Mouse (Mus musculus): ENCODE data around the gene Slc10a1. TPM values are rescaled to one million over a fixed set of nuclear protein-coding genes. Genes with fewer than 3 reads are reported as not detected.

Gene Slc10a1
- polyA plus RNA-seq, 1 experiment from 2014 or later: 0.44 TPM

DNA sequence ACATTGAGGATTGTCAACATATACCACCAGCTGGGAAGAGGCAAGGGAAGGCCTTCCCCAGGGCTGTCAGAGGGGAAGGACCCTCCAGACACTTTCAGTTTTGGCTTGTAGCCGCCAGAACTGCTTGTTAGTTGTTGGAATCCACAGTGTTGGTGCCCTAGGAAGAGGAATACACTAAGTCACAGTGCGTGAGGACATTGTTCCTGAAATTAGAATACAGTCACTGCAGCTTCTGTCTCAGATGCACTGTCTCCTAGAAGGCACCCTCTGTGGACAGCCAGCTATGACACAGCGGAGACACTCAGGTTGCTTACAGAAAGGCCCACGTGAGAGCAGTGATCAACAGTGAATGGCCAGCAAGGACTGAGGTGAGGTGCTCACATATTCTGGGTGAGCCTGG, 29.3 kb downstream of the Slc10a1 start:
- Histone ChIP-seq H3K4me2 (no peak overlapping the region), H3K36me3 (ENCODE audit: control insufficient read depth, insufficient read depth, low read length) (no peaks in the 10 kb centered on the region), H3K9me3 (ENCODE audit: control insufficient read depth, low read length) (no peaks in the 10 kb centered on the region), H3K9ac (ENCODE audit: low read length) (no peak overlapping the region), H3K27ac (ENCODE audit: low read depth, low read length) (no peak overlapping the region), H3K4me1 (ENCODE audit: control insufficient read depth, insufficient read depth, low read length) (no peaks in the 10 kb centered on the region), H3K4me3 (ENCODE audit: low read depth, low read length) (no peak overlapping the region), H3K27me3 (ENCODE audit: control insufficient read depth, insufficient read depth, low read length) (no peaks in the 10 kb centered on the region)
- ATAC-seq (ENCODE audit: low FRiP score): no peak
- 81% methylated on average over 4 of the region's 4 CpGs for WGBS
- no peak for DNase-seq (ENCODE audit: low spot score, missing footprints)

DNA sequence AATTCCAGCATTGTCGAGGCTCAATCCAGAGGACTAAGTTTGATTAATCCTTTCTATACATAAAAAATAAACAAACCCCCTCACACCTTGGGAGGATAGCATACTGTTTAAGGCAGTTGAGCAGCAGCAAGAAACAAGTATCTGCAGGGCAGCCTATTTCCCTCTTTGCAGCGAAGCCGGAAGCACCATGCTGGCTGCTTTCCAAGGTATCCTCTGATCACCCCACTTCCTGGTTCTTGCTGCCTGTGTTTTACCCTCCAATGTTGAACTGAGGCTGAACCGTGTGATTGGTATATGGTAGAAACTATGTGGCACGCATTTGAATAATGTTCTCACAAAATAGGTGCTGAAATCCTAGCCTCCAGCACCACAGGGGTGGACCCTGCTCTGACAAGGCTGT, 29.9 kb downstream of the Slc10a1 start:
- Histone ChIP-seq H3K27me3 (ENCODE audit: control insufficient read depth, insufficient read depth, low read length) (no peaks in the 10 kb centered on the region), H3K4me2 (no peak overlapping the region), H3K4me1 (ENCODE audit: control insufficient read depth, insufficient read depth, low read length) (no peaks in the 10 kb centered on the region), H3K27ac (ENCODE audit: low read depth, low read length) (no peak overlapping the region), H3K9ac (ENCODE audit: low read length) (no peak overlapping the region), H3K9me3 (ENCODE audit: control insufficient read depth, low read length) (no peaks in the 10 kb centered on the region), H3K36me3 (ENCODE audit: control insufficient read depth, insufficient read depth, low read length) (no peaks in the 10 kb centered on the region), H3K4me3 (ENCODE audit: low read depth, low read length) (no peak overlapping the region)
- WGBS: 78% methylated on average over 5 of the region's 5 CpGs
- DNase-seq (ENCODE audit: low spot score, missing footprints) (no peak), ATAC-seq (ENCODE audit: low FRiP score) (no peak)

DNA sequence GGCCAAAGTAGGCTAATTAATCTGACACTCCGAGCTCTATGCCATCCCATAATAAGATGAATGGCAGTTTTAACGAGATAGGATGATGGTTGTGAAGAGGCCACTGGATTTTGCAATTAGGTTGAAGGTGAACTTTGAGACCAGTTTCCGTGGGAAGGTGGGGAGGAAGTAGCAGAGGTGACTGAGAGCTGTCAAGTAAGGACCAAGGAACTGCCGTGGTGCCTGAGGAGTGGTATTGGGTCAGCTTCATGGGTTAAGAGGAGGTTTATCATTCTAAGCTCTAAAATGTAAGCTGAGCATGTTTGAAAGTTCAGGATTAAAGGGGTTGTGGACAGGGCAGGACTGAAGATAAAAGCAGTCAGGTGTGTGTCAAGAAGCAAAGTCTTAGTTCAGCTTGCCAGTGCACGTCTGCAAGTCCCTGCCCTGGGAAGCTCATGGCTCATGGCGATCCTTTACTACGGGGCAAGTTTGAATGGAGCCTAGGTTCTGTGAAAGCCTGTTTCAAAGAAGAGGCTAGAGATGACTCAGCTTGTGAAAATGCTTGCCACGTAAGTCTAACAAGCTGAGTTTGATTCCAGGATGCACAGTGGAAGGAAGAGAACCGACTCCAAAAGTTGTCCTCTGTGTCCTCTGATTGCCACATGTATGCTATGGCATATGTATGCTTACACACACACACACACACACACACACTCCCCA, 31.0 kb downstream of the Slc10a1 start:
- 81% methylated on average over 9 of the region's 9 CpGs for WGBS
- Histone ChIP-seq H3K27ac (ENCODE audit: low read depth, low read length) (no peak overlapping the region), H3K9me3 (ENCODE audit: control insufficient read depth, low read length) (no peaks in the 10 kb centered on the region), H3K9ac (ENCODE audit: low read length) (no peak overlapping the region), H3K27me3 (ENCODE audit: control insufficient read depth, insufficient read depth, low read length) (no peaks in the 10 kb centered on the region), H3K4me3 (ENCODE audit: low read depth, low read length) (no peak overlapping the region), H3K4me2 (no peak overlapping the region), H3K36me3 (ENCODE audit: control insufficient read depth, insufficient read depth, low read length) (no peaks in the 10 kb centered on the region), H3K4me1 (ENCODE audit: control insufficient read depth, insufficient read depth, low read length) (no peaks in the 10 kb centered on the region)
- DNase-seq (ENCODE audit: low spot score, missing footprints): no peak
- no peak for ATAC-seq (ENCODE audit: low FRiP score)

DNA sequence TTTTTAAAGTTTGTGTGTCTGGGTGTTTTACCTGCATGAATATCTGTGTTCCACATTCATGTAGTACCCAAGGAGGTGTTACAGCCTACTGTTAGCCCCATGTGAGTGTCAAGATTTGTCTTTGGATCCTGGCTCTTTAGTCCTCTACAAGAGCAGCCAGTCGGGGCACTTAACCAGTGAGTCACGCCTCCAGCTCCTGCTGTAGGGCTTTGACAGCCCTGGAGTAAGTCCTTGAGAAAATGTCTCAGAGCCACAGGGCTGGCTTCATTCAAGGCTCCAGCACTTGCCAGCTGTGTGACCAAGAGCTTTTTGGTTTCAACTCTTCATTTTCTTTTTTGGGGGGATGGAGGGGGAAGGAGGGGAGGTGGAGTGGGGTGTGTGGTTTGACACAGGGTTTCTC, 31.8 kb downstream of the Slc10a1 start:
- Histone ChIP-seq H3K4me1 (ENCODE audit: control insufficient read depth, insufficient read depth, low read length) (no peaks in the 10 kb centered on the region), H3K27me3 (ENCODE audit: control insufficient read depth, insufficient read depth, low read length) (no peaks in the 10 kb centered on the region), H3K4me2 (no peak overlapping the region), H3K27ac (ENCODE audit: low read depth, low read length) (no peak overlapping the region), H3K4me3 (ENCODE audit: low read depth, low read length) (no peak overlapping the region), H3K9ac (ENCODE audit: low read length) (no peak overlapping the region), H3K36me3 (ENCODE audit: control insufficient read depth, insufficient read depth, low read length) (no peaks in the 10 kb centered on the region), H3K9me3 (ENCODE audit: control insufficient read depth, low read length) (no peaks in the 10 kb centered on the region)
- 71% methylated on average over 2 of the region's 2 CpGs for WGBS
- ATAC-seq (ENCODE audit: low FRiP score) (no peak), DNase-seq (ENCODE audit: low spot score, missing footprints) (no peak)

DNA sequence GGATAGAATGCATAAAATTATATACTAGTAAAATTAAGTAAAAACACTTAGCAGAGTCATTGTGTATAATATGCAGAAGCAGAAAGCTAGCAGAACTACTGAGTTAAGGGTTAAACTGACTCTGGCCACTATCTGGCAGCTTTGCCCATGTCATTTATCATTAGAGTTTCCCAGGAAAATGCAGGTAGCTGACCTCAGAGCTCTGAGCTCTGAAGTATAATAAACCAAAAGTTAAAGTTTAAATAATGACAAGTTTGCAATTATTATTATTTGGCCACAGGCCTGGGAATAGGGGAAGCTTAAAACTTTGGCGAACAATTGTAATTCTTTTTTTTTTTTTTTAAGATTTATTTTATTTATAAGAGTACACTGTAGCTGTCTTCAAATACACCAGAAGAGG, 35.6 kb downstream of the Slc10a1 start:
- H3K4me3 ChIP-seq (ENCODE audit: low read depth, low read length): no peak overlapping the region
- 97% methylated on average over 1 of the region's 1 CpGs for WGBS
- H3K9ac ChIP-seq (ENCODE audit: low read length): no peak overlapping the region
- no peak overlapping the region for H3K4me2 ChIP-seq
- no peak overlapping the region for H3K27ac ChIP-seq (ENCODE audit: low read depth, low read length)
- H3K36me3 ChIP-seq (ENCODE audit: control insufficient read depth, insufficient read depth, low read length): no peaks in the 10 kb centered on the region
- H3K4me1 ChIP-seq (ENCODE audit: control insufficient read depth, insufficient read depth, low read length): no peaks in the 10 kb centered on the region
- DNase-seq (ENCODE audit: low spot score, missing footprints): no peak
- no peaks in the 10 kb centered on the region for H3K27me3 ChIP-seq (ENCODE audit: control insufficient read depth, insufficient read depth, low read length)
- no peak for ATAC-seq (ENCODE audit: low FRiP score)
- H3K9me3 ChIP-seq (ENCODE audit: control insufficient read depth, low read length): no peaks in the 10 kb centered on the region

DNA sequence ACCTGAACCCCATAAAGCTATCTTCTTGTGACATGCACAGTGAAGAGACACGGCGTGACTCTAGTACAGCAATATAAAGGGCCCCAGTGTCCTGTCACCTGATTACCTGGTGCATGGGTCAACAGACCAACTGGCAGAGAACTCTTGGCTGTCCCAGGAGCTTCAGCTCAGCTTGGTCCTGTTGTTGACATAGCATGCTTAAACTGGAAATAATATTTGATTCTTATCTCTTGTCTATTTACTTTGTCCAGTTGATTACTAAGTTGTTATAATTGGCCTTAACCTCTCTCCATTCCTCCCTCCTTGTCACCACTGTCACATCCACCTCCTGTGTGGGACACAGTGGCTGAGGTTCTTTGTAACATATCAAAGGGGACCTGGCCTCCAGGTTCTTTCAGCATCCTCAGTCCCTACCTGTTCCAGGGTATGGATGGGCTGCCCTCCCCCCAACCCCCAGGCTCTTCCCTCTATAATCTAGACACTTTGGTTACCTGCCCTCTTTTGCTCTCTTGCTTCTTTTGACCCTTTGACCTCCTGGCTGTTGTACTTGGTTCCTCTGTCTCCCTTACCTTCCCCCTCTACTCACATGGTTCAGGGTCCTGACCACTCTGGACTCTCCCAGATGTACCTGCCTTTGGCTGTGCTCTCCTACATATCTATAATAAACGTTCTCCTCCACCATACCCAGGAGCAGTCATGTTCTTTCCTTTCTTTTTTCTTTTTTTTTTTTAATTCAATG, 36.9 kb downstream of the Slc10a1 start:
- DNase-seq (ENCODE audit: low spot score, missing footprints): no peak
- 86% methylated on average over 3 of the region's 3 CpGs for WGBS
- Histone ChIP-seq H3K36me3 (ENCODE audit: control insufficient read depth, insufficient read depth, low read length) (no peaks in the 10 kb centered on the region), H3K4me2 (no peak overlapping the region), H3K27me3 (ENCODE audit: control insufficient read depth, insufficient read depth, low read length) (no peaks in the 10 kb centered on the region), H3K4me1 (ENCODE audit: control insufficient read depth, insufficient read depth, low read length) (no peaks in the 10 kb centered on the region), H3K4me3 (ENCODE audit: low read depth, low read length) (no peak overlapping the region), H3K9ac (ENCODE audit: low read length) (no peak overlapping the region), H3K9me3 (ENCODE audit: control insufficient read depth, low read length) (no peaks in the 10 kb centered on the region), H3K27ac (ENCODE audit: low read depth, low read length) (no peak overlapping the region)
- no peak for ATAC-seq (ENCODE audit: low FRiP score)

DNA sequence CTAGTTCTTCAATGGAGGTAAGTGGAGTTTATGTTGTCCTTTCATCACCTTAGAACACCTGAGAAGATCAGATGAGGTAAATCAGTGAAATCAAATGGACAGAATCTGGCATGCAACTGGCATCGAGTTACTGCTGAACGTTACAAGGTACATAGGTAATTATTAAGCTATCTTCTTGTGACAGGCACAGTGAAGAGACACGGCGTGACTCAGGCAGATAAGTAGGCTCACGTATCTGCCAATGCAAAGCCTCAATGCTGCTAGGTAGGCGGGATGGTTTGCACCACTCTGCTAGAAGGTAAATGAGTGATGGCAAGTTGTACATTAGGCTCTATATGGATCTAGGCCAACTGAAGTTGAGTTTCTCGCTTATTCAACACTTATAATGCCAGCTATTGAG, 38.4 kb downstream of the Slc10a1 start:
- DNase-seq (ENCODE audit: low spot score, missing footprints): no peak
- Histone ChIP-seq H3K9ac (ENCODE audit: low read length) (no peak overlapping the region), H3K4me1 (ENCODE audit: control insufficient read depth, insufficient read depth, low read length) (no peaks in the 10 kb centered on the region), H3K36me3 (ENCODE audit: control insufficient read depth, insufficient read depth, low read length) (no peaks in the 10 kb centered on the region), H3K27me3 (ENCODE audit: control insufficient read depth, insufficient read depth, low read length) (no peaks in the 10 kb centered on the region), H3K9me3 (ENCODE audit: control insufficient read depth, low read length) (no peaks in the 10 kb centered on the region), H3K4me2 (no peak overlapping the region), H3K4me3 (ENCODE audit: low read depth, low read length) (no peak overlapping the region), H3K27ac (ENCODE audit: low read depth, low read length) (no peak overlapping the region)
- 86% methylated on average over 7 of the region's 7 CpGs for WGBS
- no peak for ATAC-seq (ENCODE audit: low FRiP score)

DNA sequence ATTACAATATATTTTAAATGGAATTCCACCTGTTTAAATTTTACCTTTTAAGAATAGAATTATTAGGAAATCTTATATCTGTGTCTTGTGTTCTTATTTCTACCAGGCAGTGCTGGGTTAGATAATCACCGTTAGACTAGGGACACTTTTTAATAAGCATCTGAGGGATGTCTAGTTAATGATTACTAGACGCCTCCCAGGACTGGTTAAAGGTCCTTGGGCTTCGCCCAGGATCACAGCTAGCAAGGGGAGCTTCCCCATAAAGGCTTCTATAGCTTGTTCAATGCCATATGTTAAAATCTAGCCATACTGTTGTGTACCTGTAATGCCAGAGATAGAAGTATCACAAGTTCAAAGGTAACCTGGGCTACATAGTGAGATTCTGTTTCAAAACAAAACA, 39.6 kb downstream of the Slc10a1 start:
- no peak overlapping the region for H3K9ac ChIP-seq (ENCODE audit: low read length)
- DNase-seq (ENCODE audit: low spot score, missing footprints) (no peak), ATAC-seq (ENCODE audit: low FRiP score) (no peak)
- no peaks in the 10 kb centered on the region for H3K27me3 ChIP-seq (ENCODE audit: control insufficient read depth, insufficient read depth, low read length)
- no peak overlapping the region for H3K27ac ChIP-seq (ENCODE audit: low read depth, low read length)
- H3K4me1 ChIP-seq (ENCODE audit: control insufficient read depth, insufficient read depth, low read length): no peaks in the 10 kb centered on the region
- H3K4me2 ChIP-seq: no peak overlapping the region
- H3K9me3 ChIP-seq (ENCODE audit: control insufficient read depth, low read length): no peaks in the 10 kb centered on the region
- WGBS: 80% methylated on average over 3 of the region's 3 CpGs
- no peak overlapping the region for H3K4me3 ChIP-seq (ENCODE audit: low read depth, low read length)
- H3K36me3 ChIP-seq (ENCODE audit: control insufficient read depth, insufficient read depth, low read length): no peaks in the 10 kb centered on the region

DNA sequence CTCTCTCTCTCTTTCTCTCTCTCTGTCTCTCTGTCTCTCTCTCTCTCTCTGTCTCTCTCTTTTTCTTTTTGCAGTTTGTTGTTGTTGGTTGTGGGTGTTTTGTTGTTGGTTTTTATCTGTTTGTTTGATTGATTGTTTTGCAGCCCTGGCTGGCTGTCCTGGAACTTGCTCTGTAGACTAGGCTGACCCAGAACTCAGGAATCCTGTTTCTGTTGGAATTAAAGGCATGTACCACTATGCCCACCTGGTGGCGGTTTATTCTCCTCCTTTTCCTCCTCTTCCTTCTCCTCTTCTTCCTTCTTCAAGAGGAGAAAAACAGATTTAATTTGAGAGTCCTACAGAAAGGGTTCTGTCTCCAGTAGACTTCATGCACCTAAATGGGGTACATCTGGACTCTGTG, 41.0 kb downstream of the Slc10a1 start:
- Histone ChIP-seq H3K36me3 (ENCODE audit: control insufficient read depth, insufficient read depth, low read length) (no peaks in the 10 kb centered on the region), H3K27me3 (ENCODE audit: control insufficient read depth, insufficient read depth, low read length) (no peaks in the 10 kb centered on the region), H3K9ac (ENCODE audit: low read length) (no peak overlapping the region), H3K27ac (ENCODE audit: low read depth, low read length) (no peak overlapping the region), H3K4me3 (ENCODE audit: low read depth, low read length) (no peak overlapping the region), H3K4me1 (ENCODE audit: control insufficient read depth, insufficient read depth, low read length) (no peaks in the 10 kb centered on the region), H3K4me2 (no peak overlapping the region), H3K9me3 (ENCODE audit: control insufficient read depth, low read length) (no peaks in the 10 kb centered on the region)
- WGBS: 75% methylated on average over 1 of the region's 1 CpGs
- ATAC-seq (ENCODE audit: low FRiP score) (no peak), DNase-seq (ENCODE audit: low spot score, missing footprints) (no peak)
